Mouse (Mus musculus) hindbrain, embryonic 14.5 days (tissue): ENCODE measurements around the gene Kcnc3. TPM values are rescaled to one million over a fixed set of nuclear protein-coding genes. Genes with fewer than 3 reads are reported as not detected.

ENCODE experiments used
- ATAC-seq: fragments of 200-750 bp; cut with Nextera tagmentation; 2 replicates; pipeline ENCODE4 v1.8.0; 2017; ENCODE audit warnings: moderate number of reproducible peaks, mild to moderate bottlenecking, moderate TSS enrichment, moderate library complexity; ENCODE audit not compliant: low FRiP score
- DNase-seq: peaks from one replicate; pipeline ENCODE4 v3.0.0-alpha.2; 2015; ENCODE audit warnings: low spot score
- H3K27ac ChIP-seq: fragments of 300-500 bp; sonication (generic); 2 replicates; pipeline ENCODE4 v1.5.1; 2014; ENCODE audit warnings: mild to moderate bottlenecking, moderate library complexity
- H3K27me3 ChIP-seq: fragments of 300-500 bp; sonication (generic); 2 replicates; pipeline ENCODE4 v1.6.1; 2014; ENCODE audit warnings: mild to moderate bottlenecking, low read length, mixed read lengths; ENCODE audit not compliant: control insufficient read depth, insufficient read depth
- H3K36me3 ChIP-seq: fragments of 300-500 bp; sonication (generic); replicated peaks from 2 replicates; pipeline ENCODE4 v1.6.1; 2014; ENCODE audit not compliant: control insufficient read depth, insufficient read depth
- H3K4me1 ChIP-seq: fragments of 300-500 bp; sonication (generic); replicated peaks from 2 replicates; pipeline ENCODE4 v1.6.1; 2014; ENCODE audit warnings: antibody characterized with exemption, low read length, mixed read lengths; ENCODE audit not compliant: control insufficient read depth, insufficient read depth
- H3K4me2 ChIP-seq: fragments of 300-500 bp; sonication (generic); replicated peaks from 2 replicates; pipeline ENCODE4 v1.6.1; 2014; ENCODE audit warnings: mild to moderate bottlenecking, moderate library complexity
- H3K4me3 ChIP-seq: fragments of 300-500 bp; sonication (generic); replicated peaks from 2 replicates; pipeline ENCODE4 v1.5.1; 2014; ENCODE audit warnings: mild to moderate bottlenecking, low read length
- H3K9ac ChIP-seq: fragments of 300-500 bp; sonication (generic); 2 replicates; pipeline ENCODE4 v1.6.1; 2014
- H3K9me3 ChIP-seq: fragments of 300-500 bp; sonication (generic); 2 replicates; pipeline ENCODE4 v1.6.1; 2016; ENCODE audit warnings: low read length; ENCODE audit not compliant: control insufficient read depth
- WGBS: fragments of 180-500 bp; shearing (Covaris S2); extraction: QIAGEN DNeasy Blood & Tissue Kit; methylation state at CpG from one replicate; pipeline ENCODE4 v1.1.7; 2014; 5-methylcytosine and 5-hydroxymethylcytosine counted together
- polyA plus RNA-seq: library from polyadenylated mRNA; unstranded; fragments of >200 nt; fragmentation: Nextera tagmentation; extraction: Ambion mirVana; gene quantifications from 2 replicates; pipeline ENCODE4 v1.2.1, GENCODE M21; 2014

Kcnc3 gene
- polyA plus RNA-seq, 1 experiment from 2014 or later = 8.6 TPM

- no peak overlapping the region for H3K4me3 ChIP-seq
- no peaks in the 10 kb centered on the region for H3K4me1 ChIP-seq
- no peak overlapping the region for H3K9ac ChIP-seq
- H3K27me3 ChIP-seq = no peaks in the 10 kb centered on the region
- no peaks in the 10 kb centered on the region for H3K9me3 ChIP-seq
- no peak for DNase-seq
- WGBS = 82% methylated on average over 11 of the region's 13 CpGs
- H3K36me3 ChIP-seq = no peaks in the 10 kb centered on the region
- H3K4me2 ChIP-seq = no peak overlapping the region
- no peak overlapping the region for H3K27ac ChIP-seq
- ATAC-seq = no peak
These were observed 36.5 kb downstream of the Kcnc3 start for GRCm38 (mm10) chr7:44626966-44627365.

- DNase-seq (no peak), ATAC-seq (no peak)
- Histone ChIP-seq H3K36me3 (no peaks in the 10 kb centered on the region), H3K9me3 (no peaks in the 10 kb centered on the region), H3K27me3 (no peaks in the 10 kb centered on the region), H3K27ac (no peak overlapping the region), H3K4me3 (no peak overlapping the region), H3K9ac (no peak overlapping the region), H3K4me1 (no peaks in the 10 kb centered on the region), H3K4me2 (no peak overlapping the region)
- WGBS = 82% methylated on average over 15 of the region's 15 CpGs
These were observed 38.1 kb downstream of the Kcnc3 start for GRCm38 (mm10) chr7:44628402-44629034.

GRCm38 (mm10) chr7:44630437-44630836 lies 40.0 kb downstream of the Kcnc3 start:
- H3K36me3 ChIP-seq = no peaks in the 10 kb centered on the region
- no peaks in the 10 kb centered on the region for H3K27me3 ChIP-seq
- 87% methylated on average over 13 of the region's 13 CpGs for whole genome bisulfite sequencing
- no peak overlapping the region for H3K27ac ChIP-seq
- no peak overlapping the region for H3K9ac ChIP-seq
- H3K4me2 ChIP-seq = no peak overlapping the region
- ATAC-seq (no peak), DNase-seq (no peak)
- H3K4me1 ChIP-seq = no peaks in the 10 kb centered on the region
- no peak overlapping the region for H3K4me3 ChIP-seq
- H3K9me3 ChIP-seq = no peaks in the 10 kb centered on the region

GRCm38 (mm10) chr7:44632676-44633075 lies 42.2 kb downstream of the Kcnc3 start:
- H3K9me3 ChIP-seq = peaks cover 3% of the 10 kb centered on the region; the same call in 1 of the 2 replicates

GRCm38 (mm10) chr7:44633407-44633806 lies 42.9 kb downstream of the Kcnc3 start:
- WGBS = 10% methylated on average over 15 of the region's 15 CpGs
- ATAC-seq (no peak), DNase-seq (no peak)
- no peak overlapping the region for H3K4me2 ChIP-seq
- no peaks in the 10 kb centered on the region for H3K4me1 ChIP-seq
- no peak overlapping the region for H3K4me3 ChIP-seq
- peaks cover 12% of the 10 kb centered on the region for H3K27me3 ChIP-seq
- H3K36me3 ChIP-seq = no peaks in the 10 kb centered on the region
- H3K9ac ChIP-seq = no peak overlapping the region
- H3K9me3 ChIP-seq = peaks cover 3% of the 10 kb centered on the region; the same call in 1 of the 2 replicates
- no peak overlapping the region for H3K27ac ChIP-seq

More at GRCm38 (mm10) chr7:44632676-44633075, 42.2 kb downstream of the Kcnc3 start:
- Histone ChIP-seq H3K4me2 (no peak overlapping the region), H3K27ac (no peak overlapping the region), H3K4me3 (no peak overlapping the region), H3K4me1 (no peaks in the 10 kb centered on the region), H3K27me3 (peaks cover 5% of the 10 kb centered on the region; the same call in 1 of the 2 replicates), H3K9ac (no peak overlapping the region), H3K36me3 (no peaks in the 10 kb centered on the region)
- WGBS = 31% methylated on average over 13 of the region's 13 CpGs
- 0 out of 2 replicates have a peak, but pooled peaks have one; percentile 31 for ATAC-seq
- no peak for DNase-seq

GRCm38 (mm10) chr7:44636684-44637083 lies 46.2 kb downstream of the Kcnc3 start:
- Histone ChIP-seq H3K4me3 (no peak overlapping the region), H3K27me3 (peaks cover 45% of the 10 kb centered on the region), H3K4me2 (no peak overlapping the region), H3K9ac (no peak overlapping the region), H3K9me3 (peaks cover 3% of the 10 kb centered on the region; the same call in 1 of the 2 replicates), H3K4me1 (no peaks in the 10 kb centered on the region), H3K27ac (no peak overlapping the region), H3K36me3 (no peaks in the 10 kb centered on the region)
- ATAC-seq = no peak
- 87% methylated on average over 9 of the region's 9 CpGs for WGBS
- DNase-seq = no peak

GRCm38 (mm10) chr7:44638663-44639062 lies 48.2 kb downstream of the Kcnc3 start:
- Histone ChIP-seq H3K27me3 (peaks cover 51% of the 10 kb centered on the region), H3K4me3 (0 out of 2 replicates have a peak overlapping the region, but pooled peaks have one; percentile 1), H3K9ac (no peak overlapping the region), H3K4me1 (no peaks in the 10 kb centered on the region), H3K27ac (no peak overlapping the region), H3K36me3 (no peaks in the 10 kb centered on the region), H3K4me2 (no peak overlapping the region; the same call in 1 of the 2 replicates), H3K9me3 (peaks cover 3% of the 10 kb centered on the region; the same call in 1 of the 2 replicates)
- DNase-seq (no peak), ATAC-seq (no peak)
- 3% methylated on average over 16 of the region's 16 CpGs for WGBS

- Histone ChIP-seq H3K4me3 (no peak overlapping the region), H3K4me2 (no peak overlapping the region; the same call in 1 of the 2 replicates), H3K27ac (no peak overlapping the region), H3K4me1 (peaks cover 4% of the 10 kb centered on the region; the same call in 1 of the 2 replicates), H3K9me3 (peaks cover 3% of the 10 kb centered on the region; the same call in 1 of the 2 replicates), H3K36me3 (no peaks in the 10 kb centered on the region), H3K9ac (0 out of 2 replicates have a peak overlapping the region, but pooled peaks have one; percentile 11), H3K27me3 (peaks cover 67% of the 10 kb centered on the region)
- DNase-seq = no peak
- 20% methylated on average over 25 of the region's 25 CpGs for WGBS
- no peak for ATAC-seq
These were observed 50.6 kb downstream of the Kcnc3 start for GRCm38 (mm10) chr7:44640843-44641605.

GRCm38 (mm10) chr7:44641887-44642286 lies 51.4 kb downstream of the Kcnc3 start:
- H3K9ac ChIP-seq = no peak overlapping the region
- no peak overlapping the region for H3K4me3 ChIP-seq
- no peaks in the 10 kb centered on the region for H3K36me3 ChIP-seq
- ATAC-seq = no peak
- H3K9me3 ChIP-seq = peaks cover 3% of the 10 kb centered on the region; the same call in 1 of the 2 replicates
- DNase-seq = no peak
- H3K27me3 ChIP-seq = peaks cover 67% of the 10 kb centered on the region
- H3K4me2 ChIP-seq = no peak overlapping the region
- peaks cover 6% of the 10 kb centered on the region; the same call in 1 of the 2 replicates for H3K4me1 ChIP-seq
- no peak overlapping the region for H3K27ac ChIP-seq
- WGBS = 39% methylated on average over 8 of the region's 8 CpGs
